Mouse (Mus musculus) right cerebral cortex, postnatal 36 days (tissue): ENCODE data around the gene Traf3.

Experiments
- DNase-seq, 2 experiments: peaks; one replicate each; pipeline ENCODE4 v3.0.0; 2022; ENCODE audit warnings: low spot score in 2 of 2, mixed read lengths in 1 of 2

Gene Traf3

DNA sequence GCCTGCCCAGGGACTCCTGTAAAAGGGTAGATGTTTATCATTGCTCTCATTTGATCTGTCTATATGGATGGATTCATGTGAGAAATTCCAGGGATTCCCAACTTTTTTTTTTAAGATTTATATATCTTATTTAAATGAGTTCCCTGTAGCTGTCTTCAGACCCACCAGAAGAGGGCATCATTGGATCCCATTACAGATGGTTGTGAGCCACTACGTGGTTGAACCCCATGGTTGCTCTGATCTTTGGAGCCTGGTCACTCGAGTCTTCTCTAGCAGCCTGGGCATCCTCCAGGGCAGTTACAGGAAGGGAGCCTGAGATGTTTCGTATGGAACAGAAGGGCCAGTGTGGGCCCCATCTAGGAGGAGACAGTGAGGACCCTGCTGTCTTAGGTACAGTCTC is 82.9 kb downstream of the Traf3 start:
- DNase-seq: no peak

- DNase-seq: peak in 1 of 2 experiments; percentile 48
Observed at GRCm38 (mm10) chr12:111250116-111250515, 83.9 kb downstream of the Traf3 start.

DNA sequence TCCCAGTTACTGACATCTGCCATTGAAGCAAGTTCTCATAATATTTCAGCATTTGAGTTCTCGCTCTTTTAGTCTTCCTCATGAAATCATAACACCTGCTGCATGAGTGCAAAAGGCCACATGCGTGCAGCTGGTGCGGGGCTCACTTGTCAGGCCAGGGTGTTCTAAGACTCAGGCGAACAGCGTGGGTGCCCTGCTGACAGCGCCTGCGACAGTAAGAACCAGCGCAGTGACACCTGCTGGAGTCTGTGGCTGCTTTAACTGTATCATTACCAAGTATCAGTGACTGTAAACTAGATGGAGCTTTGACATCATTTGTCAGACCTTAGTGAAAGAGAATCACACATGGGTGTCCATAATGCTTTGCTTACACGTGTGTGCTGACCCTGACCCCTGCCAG is 85.1 kb downstream of the Traf3 start:
- no peak for DNase-seq

DNA sequence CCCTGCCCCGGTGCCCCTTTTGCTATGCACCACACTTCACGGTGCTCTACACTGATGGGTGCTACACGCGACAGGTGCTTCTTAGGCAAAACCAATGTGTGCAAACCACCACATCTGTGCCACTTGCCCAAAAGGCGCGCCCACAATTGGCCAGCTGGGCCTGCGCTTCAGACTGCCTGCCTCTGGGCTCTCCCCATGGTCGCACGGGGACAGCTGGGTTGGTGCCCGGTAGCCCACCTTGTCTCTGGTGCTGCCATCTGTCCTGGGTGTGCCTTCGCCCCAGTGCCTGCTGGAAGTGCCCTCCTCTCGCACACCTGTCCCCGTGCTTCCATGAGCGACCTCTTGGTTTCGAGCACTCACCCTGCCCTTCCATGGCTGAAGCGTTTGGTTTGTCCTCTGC is 97.5 kb downstream of the Traf3 start:
- no peak for DNase-seq

GRCm38 (mm10) chr12:111265212-111265611 is 99.0 kb downstream of the Traf3 start:
- DNase-seq: no peak

DNA sequence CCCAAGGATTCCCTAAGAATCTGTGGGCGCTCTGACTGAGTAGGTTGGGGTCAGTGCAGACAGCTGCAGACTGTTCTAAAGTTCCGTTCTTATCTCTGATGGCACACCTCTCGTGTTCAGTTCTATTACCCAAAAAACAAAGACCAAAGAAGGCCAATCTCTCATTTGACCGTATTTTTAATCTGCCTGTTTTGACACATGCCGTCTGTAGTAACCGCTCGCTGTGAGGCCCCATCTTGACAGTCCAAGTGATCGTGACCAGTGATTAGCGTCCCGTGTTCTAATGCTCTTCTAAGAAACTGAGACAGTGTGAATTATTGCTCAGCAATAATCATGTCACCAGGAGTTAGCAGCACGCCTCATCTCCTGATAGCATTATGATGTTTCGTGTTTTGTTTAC is 100.4 kb downstream of the Traf3 start:
- no peak for DNase-seq

DNA sequence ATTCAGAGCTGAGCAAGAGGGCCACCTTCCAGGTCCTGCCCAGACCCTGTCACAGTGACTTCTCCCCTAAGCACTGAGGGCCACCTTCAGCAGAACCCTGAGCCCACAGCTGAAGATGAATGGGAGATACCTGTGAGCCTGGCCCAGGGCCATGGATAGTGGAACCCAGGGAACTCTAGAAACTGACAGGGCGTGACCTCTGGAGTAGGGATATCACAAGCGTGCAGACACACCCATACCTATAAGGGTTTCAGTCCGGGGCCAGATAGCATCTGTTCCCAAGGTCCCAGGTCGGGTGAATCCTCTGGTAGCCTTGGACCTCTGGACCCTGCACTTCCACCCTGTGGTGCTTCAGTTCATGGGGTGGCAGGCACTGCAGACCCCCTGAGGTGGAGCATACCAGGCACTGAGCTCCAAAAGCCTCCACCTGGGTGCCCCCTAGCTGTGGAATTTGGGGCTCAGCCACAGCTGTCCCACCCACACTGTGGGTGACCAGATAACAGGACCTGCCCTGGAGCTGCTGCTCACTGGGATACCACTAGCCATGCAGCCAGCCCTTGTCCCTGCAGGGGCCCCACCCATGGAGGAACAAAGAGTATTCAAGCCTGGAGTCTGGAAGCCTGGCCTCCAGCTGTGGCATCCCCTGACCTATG is 101.6 kb downstream of the Traf3 start:
- no peak for DNase-seq

- no peak for DNase-seq
Observed at GRCm38 (mm10) chr12:111270629-111271277, 104.6 kb downstream of the Traf3 start, which contains the start of gene Amn. TSS of gene Amn (plus strand) at chr12:111271095.

DNA sequence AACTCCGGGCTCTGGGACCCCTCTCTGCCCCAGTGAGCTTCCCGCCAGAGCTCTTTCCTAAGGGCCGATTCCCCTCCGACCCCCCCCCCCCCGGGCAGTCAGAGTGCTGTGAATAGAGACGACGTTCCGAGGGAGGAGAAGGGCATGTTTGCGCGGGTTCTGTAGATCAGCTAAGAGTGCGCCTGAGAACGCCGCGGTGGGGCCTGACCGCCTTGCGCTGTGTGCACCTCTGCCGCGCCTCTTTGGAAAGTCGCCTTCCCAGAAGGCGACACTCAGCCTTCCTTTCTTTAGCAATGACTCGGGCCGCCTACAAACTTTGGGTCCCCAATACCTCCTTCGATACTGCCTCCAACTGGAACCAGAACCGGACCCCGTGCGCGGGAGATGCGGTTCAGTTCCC is 105.2 kb downstream of the Traf3 start:
- no peak for DNase-seq

DNA sequence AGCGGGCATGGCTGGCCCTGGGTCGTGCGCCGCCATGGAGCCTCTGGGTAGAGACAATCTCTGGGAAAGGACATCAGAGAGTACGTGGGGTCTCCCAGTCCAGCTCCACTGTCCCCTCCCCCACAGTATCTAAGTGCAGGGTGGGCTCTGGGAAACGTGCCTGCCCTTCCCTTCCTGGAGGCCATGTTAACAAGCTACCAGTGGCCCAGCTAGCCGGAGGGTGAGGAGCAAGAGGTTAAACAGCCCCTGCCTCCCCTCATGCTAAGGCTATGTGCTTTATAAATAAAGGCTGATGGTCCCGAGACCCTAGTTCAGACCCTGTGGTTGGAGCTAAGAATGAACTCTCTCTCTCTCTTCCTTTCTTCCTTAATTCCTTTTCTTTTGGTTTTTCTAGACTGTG is 105.8 kb downstream of the Traf3 start:
- DNase-seq: no peak

- DNase-seq: peak; percentile 75 to 78
Observed at GRCm38 (mm10) chr12:111272420-111272819, 106.2 kb downstream of the Traf3 start.

GRCm38 (mm10) chr12:111274006-111274405 is 107.8 kb downstream of the Traf3 start:
- no peak for DNase-seq

DNA sequence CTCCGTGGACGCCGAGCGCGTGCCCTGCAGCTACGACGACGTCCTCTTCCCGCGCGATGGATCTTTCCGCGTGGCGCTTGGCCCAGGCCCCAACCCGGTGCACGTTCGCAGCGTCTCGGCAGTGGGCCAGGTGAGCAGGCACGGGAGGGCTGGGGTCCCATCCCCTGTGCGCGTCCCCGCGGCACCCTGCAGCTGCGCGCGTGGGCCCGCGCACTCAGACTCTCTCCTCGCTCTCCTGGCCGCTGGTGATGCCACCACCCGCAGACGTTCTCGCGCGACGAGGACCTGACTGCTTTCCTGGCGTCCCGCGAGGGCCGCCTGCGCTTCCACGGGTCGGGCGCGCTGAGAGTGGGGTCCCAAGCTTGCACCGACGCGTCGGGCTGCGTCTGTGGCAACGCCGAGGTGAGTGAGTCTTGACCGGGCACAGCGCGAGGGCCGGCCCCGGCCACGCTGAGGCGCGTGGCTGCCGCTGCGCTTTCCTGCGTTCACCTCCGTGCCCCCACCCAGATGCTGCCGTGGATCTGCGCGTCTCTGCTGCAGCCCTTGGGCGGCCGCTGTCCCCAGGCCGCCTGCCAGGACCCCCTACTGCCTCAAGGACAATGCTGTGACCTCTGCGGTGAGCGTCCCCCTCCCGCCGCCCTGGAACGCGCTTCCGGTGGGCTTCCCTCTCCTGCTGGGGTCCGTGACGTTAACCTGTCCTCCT is 108.4 kb downstream of the Traf3 start:
- DNase-seq: no peak

DNA sequence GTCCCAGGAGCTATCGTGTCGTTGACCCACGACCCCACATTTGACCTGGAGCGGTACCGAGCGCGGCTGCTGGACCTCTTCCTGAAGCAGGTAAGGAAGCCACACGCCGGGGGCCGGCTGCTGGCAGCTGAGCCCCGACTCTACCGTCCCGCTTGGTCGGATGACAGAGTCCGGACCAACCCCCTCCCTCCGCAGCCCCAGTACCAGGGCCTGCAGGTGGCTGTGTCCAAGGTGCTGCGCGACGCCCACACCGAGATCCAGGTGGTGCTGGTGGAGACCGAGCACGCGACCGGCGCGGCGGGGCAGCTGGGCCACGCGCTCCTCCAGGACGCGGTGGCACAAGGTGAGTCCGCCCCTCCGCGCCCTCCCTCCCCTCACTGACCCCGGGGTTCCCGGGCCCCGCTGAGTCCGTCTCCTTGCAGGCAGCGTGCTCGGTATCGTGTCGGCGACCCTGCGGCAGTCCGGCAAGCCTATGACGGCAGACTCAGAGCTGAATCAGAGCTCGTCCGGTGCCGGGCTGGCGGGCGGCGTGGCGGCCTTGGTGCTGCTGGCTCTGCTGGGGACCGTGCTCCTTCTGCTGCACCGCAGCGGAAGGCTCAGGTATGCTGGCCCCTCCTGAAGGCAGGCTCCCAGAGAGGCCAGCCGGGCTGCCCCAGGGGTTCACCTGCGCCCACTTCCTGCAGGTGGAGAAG is 109.1 kb downstream of the Traf3 start:
- DNase-seq: no peak

DNA sequence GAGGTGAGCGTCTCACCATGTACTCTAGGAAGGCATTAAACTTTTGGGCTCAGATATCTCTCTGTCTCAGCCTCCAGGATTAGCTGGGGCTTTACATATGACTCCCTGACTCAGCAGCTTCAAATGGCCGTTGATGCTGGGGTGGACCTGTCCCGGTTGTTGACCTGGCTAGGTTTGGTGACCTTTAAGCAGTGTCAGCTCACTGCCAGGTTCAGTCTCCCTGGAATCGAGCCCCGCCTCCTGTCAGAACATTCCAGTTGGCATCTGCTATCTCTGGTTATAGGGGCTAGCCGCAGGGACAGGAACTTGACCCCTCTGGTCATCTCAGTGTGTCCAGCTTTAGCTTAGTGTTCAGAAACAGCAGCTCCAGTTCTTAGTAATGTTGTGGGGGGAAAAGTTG is 110.2 kb downstream of the Traf3 start:
- no peak for DNase-seq

DNA sequence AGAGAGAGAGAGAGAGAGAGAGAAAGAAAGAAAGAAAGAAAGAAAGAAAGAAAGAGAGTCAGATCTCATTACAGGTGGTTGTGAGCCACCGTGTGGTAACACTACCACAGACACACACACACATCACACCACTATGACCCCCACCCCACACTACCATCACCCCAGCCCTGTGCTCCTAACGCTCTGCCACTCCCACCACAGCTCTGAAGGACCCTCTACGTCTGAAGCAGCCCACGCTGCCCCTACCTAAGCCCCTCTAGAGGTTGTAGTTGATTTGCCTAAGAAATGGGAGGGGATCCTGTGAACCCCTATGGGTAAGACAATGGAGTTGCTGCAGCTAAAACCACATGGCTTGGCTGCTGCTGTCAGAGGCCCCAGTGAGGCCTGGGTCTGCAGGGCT is 117.4 kb downstream of the Traf3 start:
- DNase-seq: no peak

DNA sequence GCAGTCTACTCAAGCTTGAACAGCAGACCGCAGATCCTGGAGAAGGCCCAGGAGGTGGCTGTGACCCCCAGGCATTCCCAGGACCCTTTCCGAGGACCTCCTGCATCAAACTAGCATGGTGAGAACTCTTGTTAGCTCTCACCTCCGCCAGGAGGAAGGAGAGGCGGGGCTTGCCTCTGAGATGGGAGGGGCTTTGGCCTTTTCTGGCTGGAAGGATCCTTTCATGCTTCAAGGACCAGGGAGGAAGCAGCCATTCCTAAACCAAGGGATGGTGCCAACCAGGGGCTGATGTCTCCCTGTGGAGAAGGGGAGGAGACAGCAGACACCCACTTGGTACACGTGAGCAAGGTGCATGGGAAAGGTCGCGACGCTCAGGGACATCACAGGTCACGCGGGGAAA is 118.4 kb downstream of the Traf3 start:
- DNase-seq: no peak

- DNase-seq: no peak
Observed at GRCm38 (mm10) chr12:111293025-111293424, 126.9 kb downstream of the Traf3 start.

DNA sequence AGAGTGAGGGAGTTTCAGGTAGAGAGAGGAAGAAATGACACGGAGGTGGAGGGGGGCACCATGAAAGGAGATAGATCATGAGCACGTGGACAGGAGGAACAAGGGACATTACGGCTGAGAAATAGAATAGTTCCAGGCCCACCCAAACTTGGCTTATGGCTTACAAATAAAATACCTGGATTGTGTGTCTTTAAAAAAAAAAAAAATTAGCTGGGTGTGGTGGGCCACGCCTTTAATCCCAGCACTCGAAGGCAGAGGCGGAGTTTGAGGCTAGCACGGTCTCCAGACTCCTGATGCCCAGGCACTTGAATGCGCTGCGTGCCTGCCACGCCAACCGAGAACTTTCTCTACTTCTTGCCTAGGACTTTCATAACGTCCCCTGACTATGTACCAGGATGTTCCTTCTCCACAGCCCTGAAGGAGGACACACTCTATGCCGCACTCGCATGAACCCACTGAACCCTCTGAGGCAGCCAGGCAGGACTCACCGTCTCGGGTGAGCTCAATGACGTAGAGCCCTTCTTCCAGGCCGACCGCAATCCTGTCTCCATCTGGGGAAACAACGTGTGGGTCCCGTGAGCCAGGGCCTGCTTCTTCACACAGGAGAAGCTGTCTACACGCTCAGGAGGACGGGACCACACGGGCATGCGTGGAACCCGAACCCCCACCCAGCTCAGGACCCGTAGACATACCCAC is 135.3 kb downstream of the Traf3 start:
- no peak for DNase-seq

GRCm38 (mm10) chr12:111302018-111302345 is 135.8 kb downstream of the Traf3 start:
- DNase-seq: no peak

- no peak for DNase-seq
Observed at GRCm38 (mm10) chr12:111303702-111304337, 137.7 kb downstream of the Traf3 start.
